ENCODE assay signal across 8 mouse cellular contexts in the genomic region with DNA sequence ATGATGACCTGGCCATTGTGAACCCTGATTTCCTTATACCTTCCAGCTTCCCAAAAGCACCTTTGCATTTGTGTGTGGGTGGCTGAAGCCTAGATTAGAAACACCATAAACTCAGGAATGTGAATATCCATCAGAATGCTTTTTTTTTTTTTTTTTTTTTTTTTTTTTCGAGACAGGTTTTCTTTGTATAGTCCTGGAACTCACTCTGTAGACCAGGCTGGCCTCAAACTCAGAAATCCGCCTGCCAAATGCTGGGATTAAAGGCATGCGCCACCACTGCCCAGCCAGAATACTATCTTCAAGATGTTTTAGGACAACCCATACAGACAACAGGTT. TPM values are rescaled to one million over a fixed set of nuclear protein-coding genes. Genes with fewer than 3 reads are reported as not detected.
A peak's percentile ranks its signal among the peaks of the same experiment; 100 is the strongest.
DNase-seq lines count a peak whose midpoint lies in the region; ATAC-seq and TF ChIP-seq lines count a peak whose summit lies in the region.

No protein-coding gene starts in this region.

- 23% methylated on average over 3 of the region's 3 CpGs for WGBS in kidney, postnatal 0 days
- 32% methylated on average over 3 of the region's 3 CpGs for WGBS in embryonic facial prominence, embryonic 10.5 days
- WGBS in hindbrain, postnatal 0 days, result 22% methylated on average over 3 of the region's 3 CpGs
- 17% methylated on average over 3 of the region's 3 CpGs for WGBS in midbrain, postnatal 0 days

- TF ChIP-seq CTCF in kidney, postnatal 0 days (IDR thresholded peaks at IDR 0.05; ENCODE audit: low read depth), result no peak
- TF ChIP-seq CTCF in hindbrain, postnatal 0 days (IDR thresholded peaks at IDR 0.05; ENCODE audit: low read depth), result no peak
- no peak for TF ChIP-seq CTCF in midbrain, postnatal 0 days (IDR thresholded peaks at IDR 0.05)

- no peaks in the 10 kb centered on the region for H3K27me3 ChIP-seq in kidney, postnatal 0 days (ENCODE audit: insufficient read depth, low read length)
- H3K27me3 ChIP-seq in embryonic facial prominence, embryonic 10.5 days (replicated peaks; ENCODE audit: low read depth, poor library complexity, severe bottlenecking), result no peaks in the 10 kb centered on the region
- H3K27me3 ChIP-seq in hindbrain, postnatal 0 days (ENCODE audit: insufficient read depth, low read length), result no peaks in the 10 kb centered on the region
- no peaks in the 10 kb centered on the region for H3K27me3 ChIP-seq in midbrain, postnatal 0 days (ENCODE audit: insufficient read depth, low read length)

- no peaks in the 10 kb centered on the region for H3K9me3 ChIP-seq in kidney, postnatal 0 days (replicated peaks; ENCODE audit: low read length)
- H3K9me3 ChIP-seq in embryonic facial prominence, embryonic 10.5 days, result no peaks in the 10 kb centered on the region
- H3K9me3 ChIP-seq in hindbrain, postnatal 0 days (ENCODE audit: low read length), result no peaks in the 10 kb centered on the region
- H3K9me3 ChIP-seq in midbrain, postnatal 0 days (ENCODE audit: low read length), result no peaks in the 10 kb centered on the region

- peak overlapping the region; percentile 98 for H3K27ac ChIP-seq in kidney, postnatal 0 days
- H3K27ac ChIP-seq in embryonic facial prominence, embryonic 10.5 days (replicated peaks), result peak overlapping the region; percentile 99
- H3K27ac ChIP-seq in hindbrain, postnatal 0 days, result peak overlapping the region; percentile 92
- H3K27ac ChIP-seq in midbrain, postnatal 0 days (ENCODE audit: low read depth, low read length), result peak overlapping the region; percentile 91

- H3K36me3 ChIP-seq in kidney, postnatal 0 days (ENCODE audit: insufficient read depth, low read length), result no peaks in the 10 kb centered on the region
- peaks cover 22% of the 10 kb centered on the region for H3K36me3 ChIP-seq in embryonic facial prominence, embryonic 10.5 days (replicated peaks)
- no peaks in the 10 kb centered on the region for H3K36me3 ChIP-seq in hindbrain, postnatal 0 days (ENCODE audit: insufficient read depth, low read length)
- no peaks in the 10 kb centered on the region for H3K36me3 ChIP-seq in midbrain, postnatal 0 days (ENCODE audit: insufficient read depth, low read length)

- H3K4me2 ChIP-seq in kidney, postnatal 0 days (ENCODE audit: low read length), result peak overlapping the region; percentile 72
- H3K4me2 ChIP-seq in hindbrain, postnatal 0 days (ENCODE audit: low read depth, low read length), result peak overlapping the region; percentile 79
- peak overlapping the region; percentile 63 for H3K4me2 ChIP-seq in midbrain, postnatal 0 days (ENCODE audit: low read depth, low read length, poor library complexity, severe bottlenecking)

- DNase-seq in kidney, postnatal 0 days (ENCODE audit: low spot score), result no peak
- DNase-seq in kidney, postnatal 36 days, result no peak
- DNase-seq in embryonic facial prominence, embryonic 10.5 days (ENCODE audit: low spot score), result no peak
- no peak for DNase-seq in hindbrain, postnatal 0 days (ENCODE audit: low spot score)
- no peak for DNase-seq in midbrain, postnatal 0 days (ENCODE audit: low spot score)
- no peak for DNase-seq in spleen, adult 18-20 months
- no peak for DNase-seq in cerebellum, postnatal 10 days
- no peak for DNase-seq in thymus, postnatal 4 days

- peak overlapping the region; percentile 92 for H3K9ac ChIP-seq in kidney, postnatal 0 days (ENCODE audit: low read depth, low read length)
- peak overlapping the region; percentile 86; the same call in 1 of the 2 replicates for H3K9ac ChIP-seq in hindbrain, postnatal 0 days (replicated peaks; ENCODE audit: low read length)
- H3K9ac ChIP-seq in midbrain, postnatal 0 days (replicated peaks; ENCODE audit: low read length, poor library complexity, severe bottlenecking), result peak overlapping the region; percentile 86

- H3K4me1 ChIP-seq in kidney, postnatal 0 days (replicated peaks; ENCODE audit: insufficient read depth, low read length), result peaks cover 7% of the 10 kb centered on the region; the same call in 1 of the 2 replicates
- peaks cover 19% of the 10 kb centered on the region for H3K4me1 ChIP-seq in embryonic facial prominence, embryonic 10.5 days
- H3K4me1 ChIP-seq in hindbrain, postnatal 0 days (ENCODE audit: insufficient read depth, low read length), result peaks cover 8% of the 10 kb centered on the region
- 0 out of 2 replicates have a peak, but pooled peaks cover 6% of the 10 kb centered on the region for H3K4me1 ChIP-seq in midbrain, postnatal 0 days (ENCODE audit: insufficient read depth, low read length)

- 0 out of 2 replicates have a peak, but pooled peaks have one; percentile 7 for ATAC-seq in kidney, postnatal 0 days (replicated peaks; ENCODE audit: low FRiP score, low read depth)
- ATAC-seq in hindbrain, postnatal 0 days, result peak; percentile 11; the same call in 1 of the 2 replicates
- peak; percentile 20 for ATAC-seq in midbrain, postnatal 0 days (ENCODE audit: low FRiP score)

- peak overlapping the region; percentile 83 for H3K4me3 ChIP-seq in kidney, postnatal 0 days (replicated peaks; ENCODE audit: low read depth, low read length)
- H3K4me3 ChIP-seq in embryonic facial prominence, embryonic 10.5 days, result peak overlapping the region; percentile 85
- H3K4me3 ChIP-seq in hindbrain, postnatal 0 days (ENCODE audit: low read length), result peak overlapping the region; percentile 67
- H3K4me3 ChIP-seq in midbrain, postnatal 0 days (ENCODE audit: low read depth, low read length), result peak overlapping the region; percentile 65

RNA-seq across cellular contexts. Expression of a gene that starts 0.9 kb away (rescaled TPM):
- 63.8 and 66.5 TPM in 2 replicates for polyA plus RNA-seq in kidney, postnatal 0 days (2015; fragmentation: Nextera tagmentation; extraction: Ambion mirVana)
- 109 and 114 TPM in 2 replicates for polyA plus RNA-seq in embryonic facial prominence, embryonic 10.5 days (2016; fragmentation: Nextera tagmentation; extraction: Ambion mirVana)
- 62.8 and 77.5 TPM in 2 replicates for total RNA-seq in hindbrain, postnatal 0 days (2014; rRNA removed)
- polyA plus RNA-seq in hindbrain, postnatal 0 days (2015; fragmentation: Nextera tagmentation; extraction: Ambion mirVana), result 74.1 and 80.2 TPM in 2 replicates
- total RNA-seq in midbrain, postnatal 0 days (2014; rRNA removed), result 45.6 and 71.3 TPM in 2 replicates
- 64.3 and 67.1 TPM in 2 replicates for polyA plus RNA-seq in midbrain, postnatal 0 days (2015; fragmentation: Nextera tagmentation; extraction: Ambion mirVana)

RNA-seq across cellular contexts. Expression of a gene that starts 25.1 kb away (rescaled TPM):
- 0.42 and 0.83 TPM in 2 replicates for polyA plus RNA-seq in kidney, postnatal 0 days (2015; fragmentation: Nextera tagmentation; extraction: Ambion mirVana)
- 0.75 and 1.1 TPM in 2 replicates for polyA plus RNA-seq in embryonic facial prominence, embryonic 10.5 days (2016; fragmentation: Nextera tagmentation; extraction: Ambion mirVana)
- 0.68 and 1.0 TPM in 2 replicates for total RNA-seq in hindbrain, postnatal 0 days (2014; rRNA removed)
- 0.39 and 0.50 TPM in 2 replicates for polyA plus RNA-seq in hindbrain, postnatal 0 days (2015; fragmentation: Nextera tagmentation; extraction: Ambion mirVana)
- total RNA-seq in midbrain, postnatal 0 days (2014; rRNA removed), result 0.99 and 1.5 TPM in 2 replicates
- 0.38 and 0.62 TPM in 2 replicates for polyA plus RNA-seq in midbrain, postnatal 0 days (2015; fragmentation: Nextera tagmentation; extraction: Ambion mirVana)
